ENCODE assay signal across 32 mouse cellular contexts in genomic region chr11:53619428-53619827, GRCm38 (mm10). TPM values are rescaled to one million over a fixed set of nuclear protein-coding genes. Genes with fewer than 3 reads are reported as not detected.
"Had no signal": no experiment of that assay in that cellular context is flagged by ENCODE, and none has a peak within 500 bp of the region (broad histone marks: within the 10 kb centered on the region; RNA-seq: fewer than 3 reads in every experiment).

No protein-coding gene starts in this region.

- H3K4me2 ChIP-seq: intestine, embryonic 15.5 days; kidney, embryonic 15.5 days; liver, embryonic 15.5 days; midbrain, embryonic 13.5 days; neural tube, embryonic 13.5 days had no signal

- ATAC-seq: intestine, embryonic 15.5 days; midbrain, embryonic 13.5 days; midbrain, embryonic 16.5 days had no signal

- H3K4me3 ChIP-seq: intestine, embryonic 15.5 days; kidney, embryonic 15.5 days; left cerebral cortex, adult 2 months; liver, embryonic 15.5 days; megakaryocyte, embryonic 14.5 days; midbrain, embryonic 10.5 days; midbrain, embryonic 13.5 days; myocyte; neural tube, embryonic 13.5 days had no signal

- H3K27ac ChIP-seq: intestine, embryonic 15.5 days; kidney, embryonic 15.5 days; left cerebral cortex, adult 2 months; liver, embryonic 15.5 days; macrophage; midbrain, embryonic 10.5 days; midbrain, embryonic 13.5 days; neural tube, embryonic 13.5 days; stomach, postnatal 0 days had no signal

- H3K4me1 ChIP-seq: intestine, embryonic 15.5 days; kidney, embryonic 15.5 days; midbrain, embryonic 13.5 days; neural tube, embryonic 13.5 days had no signal

- H3K9me3 ChIP-seq: intestine, embryonic 15.5 days; kidney, embryonic 15.5 days; liver, embryonic 15.5 days; midbrain, embryonic 10.5 days; neural tube, embryonic 13.5 days had no signal

- H3K27me3 ChIP-seq: intestine, embryonic 15.5 days; kidney, embryonic 15.5 days; liver, embryonic 15.5 days; megakaryocyte, embryonic 14.5 days; midbrain, embryonic 13.5 days; neural tube, embryonic 13.5 days had no signal

- H3K36me3 ChIP-seq: intestine, embryonic 15.5 days; kidney, embryonic 15.5 days; liver, embryonic 15.5 days; midbrain, embryonic 10.5 days; midbrain, embryonic 13.5 days; neural tube, embryonic 13.5 days had no signal

- H3K9ac ChIP-seq: intestine, embryonic 15.5 days; kidney, embryonic 15.5 days; liver, embryonic 15.5 days; midbrain, embryonic 13.5 days; neural tube, embryonic 13.5 days had no signal

- DNase-seq: kidney, adult 11 months; kidney, adult 8-10 months; kidney, postnatal 10 days; kidney, postnatal 36 days; layer of hippocampus, postnatal 36 days; lung, adult 2 months; right cerebral cortex, adult 18-20 months; right cerebral cortex, postnatal 14 days; thymus, adult 2 months; thymus, postnatal 36 days had no signal

RNA-seq across cellular contexts. Expression of gene Il4, which starts 1.0 kb away (rescaled TPM):
- total RNA-seq: layer of hippocampus, adult 8-10 months; layer of hippocampus, postnatal 10 days; layer of hippocampus, postnatal 36 days; left cerebral cortex, adult 2 months; left cerebral cortex, postnatal 10 days; left cerebral cortex, postnatal 36 days had no signal
- polyA plus RNA-seq: lung, adult 2 months had no signal

RNA-seq across cellular contexts. Expression of gene Il13, which starts 15.1 kb away (rescaled TPM):
- total RNA-seq: layer of hippocampus, adult 8-10 months; layer of hippocampus, postnatal 10 days; layer of hippocampus, postnatal 36 days; left cerebral cortex, adult 2 months; left cerebral cortex, postnatal 10 days; left cerebral cortex, postnatal 36 days; neutrophil, adult 5-6 weeks had no signal
- polyA plus RNA-seq: intestine, embryonic 15.5 days; kidney, embryonic 15.5 days; limb, embryonic 11.5 days; liver, embryonic 15.5 days; lung, adult 2 months; lung, embryonic 16.5 days; macrophage; midbrain, embryonic 10.5 days; midbrain, embryonic 13.5 days; midbrain, embryonic 16.5 days; myocyte; neural tube, embryonic 13.5 days; spleen, adult 2 months; stomach, embryonic 14.5 days; stomach, postnatal 0 days; urinary bladder, adult 2 months had no signal
